Mouse (Mus musculus) heart, embryonic 10.5 days (tissue): ENCODE results near the gene Plxna4. TPM values are rescaled to one million over a fixed set of nuclear protein-coding genes. Genes with fewer than 3 reads are reported as not detected.

ENCODE experiments used
- DNase-seq: peaks from one replicate; pipeline ENCODE4 v3.0.0-alpha.2; 2017; ENCODE audit warnings: low spot score
- H3K27ac ChIP-seq: fragments of 300-500 bp; sonication (generic); 2 replicates; pipeline ENCODE4 v1.5.1; 2016; ENCODE audit warnings: mild to moderate bottlenecking
- H3K27me3 ChIP-seq: fragments of 300-500 bp; sonication (generic); 2 replicates; pipeline ENCODE4 v1.6.1; 2016; ENCODE audit warnings: mild to moderate bottlenecking; ENCODE audit not compliant: poor library complexity, insufficient read depth, severe bottlenecking
- H3K36me3 ChIP-seq: fragments of 300-500 bp; sonication (generic); 2 replicates; pipeline ENCODE4 v1.6.1; 2016; ENCODE audit warnings: mild to moderate bottlenecking, moderate library complexity
- H3K4me1 ChIP-seq: fragments of 300-500 bp; sonication (generic); 2 replicates; pipeline ENCODE4 v1.6.1; 2016; ENCODE audit warnings: mild to moderate bottlenecking
- H3K4me3 ChIP-seq: fragments of 300-500 bp; sonication (generic); 2 replicates; pipeline ENCODE4 v1.5.1; 2016; ENCODE audit warnings: mild to moderate bottlenecking, moderate library complexity
- H3K9me3 ChIP-seq: fragments of 300-500 bp; sonication (generic); 2 replicates; pipeline ENCODE4 v1.6.1; 2016; ENCODE audit warnings: mild to moderate bottlenecking, moderate library complexity
- WGBS: fragments of 180-500 bp; shearing (Covaris S2); methylation state at CpG from one replicate; pipeline ENCODE4 v1.1.7; 2016; 5-methylcytosine and 5-hydroxymethylcytosine counted together
- polyA plus RNA-seq: library from polyadenylated mRNA; unstranded; fragments of >200 nt; fragmentation: Nextera tagmentation; extraction: Ambion mirVana; gene quantifications from 2 replicates; pipeline ENCODE4 v1.2.1, GENCODE M21; 2016

Plxna4 gene
- polyA plus RNA-seq, 1 experiment from 2014 or later, result 7.8 TPM

GRCm38 (mm10) chr6:32495532-32495931 is 92.5 kb downstream of the Plxna4 start:
- WGBS, result 95% methylated on average over 2 of the region's 2 CpGs

GRCm38 (mm10) chr6:32493557-32493956 is 94.4 kb downstream of the Plxna4 start:
- peak overlapping the region; percentile 77 for H3K27ac ChIP-seq
- DNase-seq, result no peak
- no peaks in the 10 kb centered on the region for H3K27me3 ChIP-seq
- 21% methylated on average over 5 of the region's 5 CpGs for WGBS
- peaks cover 31% of the 10 kb centered on the region for H3K4me1 ChIP-seq
- H3K36me3 ChIP-seq, result peaks cover 9% of the 10 kb centered on the region; the same call in 1 of the 2 replicates
- H3K4me3 ChIP-seq, result peak overlapping the region; percentile 19
- no peaks in the 10 kb centered on the region for H3K9me3 ChIP-seq

More at GRCm38 (mm10) chr6:32495532-32495931, 92.5 kb downstream of the Plxna4 start:
- H3K27me3 ChIP-seq, result no peaks in the 10 kb centered on the region
- peaks cover 31% of the 10 kb centered on the region for H3K4me1 ChIP-seq
- H3K4me3 ChIP-seq, result no peak overlapping the region
- peaks cover 9% of the 10 kb centered on the region; the same call in 1 of the 2 replicates for H3K36me3 ChIP-seq
- no peak overlapping the region for H3K27ac ChIP-seq
- H3K9me3 ChIP-seq, result no peaks in the 10 kb centered on the region
- DNase-seq, result no peak

- 59% methylated on average over 3 of the region's 3 CpGs for WGBS
- H3K9me3 ChIP-seq, result no peaks in the 10 kb centered on the region
- H3K27me3 ChIP-seq, result no peaks in the 10 kb centered on the region
- peak overlapping the region; percentile 47; the same call in 1 of the 2 replicates for H3K27ac ChIP-seq
- peaks cover 44% of the 10 kb centered on the region for H3K4me1 ChIP-seq
- DNase-seq, result no peak
- H3K36me3 ChIP-seq, result 0 out of 2 replicates have a peak, but pooled peaks cover 1% of the 10 kb centered on the region
- no peak overlapping the region for H3K4me3 ChIP-seq
These were observed 100.9 kb downstream of the Plxna4 start for GRCm38 (mm10) chr6:32487121-32487520.

DNA sequence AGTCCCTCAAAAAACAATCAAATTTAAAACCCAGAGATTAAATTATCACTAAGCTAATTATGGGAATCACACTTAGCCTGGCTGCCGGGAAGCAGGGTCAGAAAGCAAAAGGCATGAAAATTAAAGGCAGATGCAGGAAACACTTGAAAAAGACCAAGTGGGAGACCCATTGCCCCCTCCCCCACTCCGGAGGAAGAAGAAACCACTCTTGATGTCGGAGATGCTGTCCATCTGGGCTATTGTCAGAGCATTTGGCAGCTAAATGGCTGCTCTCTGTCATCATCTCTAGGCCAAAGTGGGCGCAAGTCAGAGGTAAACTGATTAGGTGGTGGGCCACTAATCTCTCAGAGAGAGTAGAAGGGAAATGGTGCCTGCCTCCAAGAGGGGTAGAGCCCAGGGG is 105.5 kb downstream of the Plxna4 start:
- Histone ChIP-seq H3K4me1 (peaks cover 80% of the 10 kb centered on the region), H3K4me3 (no peak overlapping the region), H3K27ac (peak overlapping the region; percentile 63), H3K9me3 (no peaks in the 10 kb centered on the region), H3K27me3 (no peaks in the 10 kb centered on the region), H3K36me3 (no peaks in the 10 kb centered on the region)
- 22% methylated on average over 4 of the region's 4 CpGs for WGBS
- DNase-seq, result no peak

- DNase-seq, result no peak
- WGBS, result 56% methylated on average over 1 of the region's 1 CpGs
- no peaks in the 10 kb centered on the region for H3K27me3 ChIP-seq
- H3K36me3 ChIP-seq, result no peaks in the 10 kb centered on the region
- peak overlapping the region; percentile 89 for H3K27ac ChIP-seq
- no peak overlapping the region for H3K4me3 ChIP-seq
- H3K9me3 ChIP-seq, result no peaks in the 10 kb centered on the region
- H3K4me1 ChIP-seq, result peaks cover 87% of the 10 kb centered on the region
These were observed 107.3 kb downstream of the Plxna4 start for GRCm38 (mm10) chr6:32480741-32481140.

GRCm38 (mm10) chr6:32479765-32480164 is 108.2 kb downstream of the Plxna4 start:
- WGBS, result 57% methylated on average over 2 of the region's 2 CpGs
- DNase-seq, result no peak
- peaks cover 92% of the 10 kb centered on the region for H3K4me1 ChIP-seq

DNA sequence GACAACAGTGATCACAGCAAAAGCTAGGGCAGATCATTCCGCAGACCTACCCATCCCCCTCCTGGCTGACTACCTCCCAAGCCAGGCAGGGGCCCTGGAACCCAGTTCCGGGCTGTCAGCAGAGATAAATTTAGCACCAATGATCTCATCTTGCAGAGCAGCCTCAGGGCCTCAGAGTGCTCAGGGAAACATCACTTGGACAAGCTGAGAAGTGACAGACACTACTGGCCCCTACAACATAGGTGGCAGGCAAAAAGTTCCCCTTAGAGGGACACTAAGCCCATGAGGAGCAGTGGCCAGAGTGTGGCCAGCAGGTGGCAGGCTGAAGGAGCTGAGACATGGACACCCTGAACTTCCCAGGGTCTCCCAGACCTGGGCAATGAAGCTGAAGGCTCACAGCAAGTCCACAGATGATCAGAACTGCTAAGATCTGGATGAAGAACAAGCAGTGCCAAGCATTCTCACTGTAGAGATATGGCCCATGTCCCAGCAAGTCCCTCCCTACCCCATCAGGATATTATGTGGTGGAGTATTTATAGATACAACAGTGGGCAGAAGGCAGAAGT is 108.7 kb downstream of the Plxna4 start:
- Histone ChIP-seq H3K27ac (peak overlapping the region; percentile 89), H3K9me3 (no peaks in the 10 kb centered on the region), H3K27me3 (no peaks in the 10 kb centered on the region), H3K4me3 (peak overlapping the region; percentile 22), H3K4me1 (peaks cover 89% of the 10 kb centered on the region), H3K36me3 (no peaks in the 10 kb centered on the region)
- WGBS, result 2% methylated on average over 2 of the region's 2 CpGs
- DNase-seq, result peak; percentile 97

More at GRCm38 (mm10) chr6:32479765-32480164, 108.2 kb downstream of the Plxna4 start:
- Histone ChIP-seq H3K27ac (peak overlapping the region; percentile 89), H3K27me3 (no peaks in the 10 kb centered on the region), H3K9me3 (no peaks in the 10 kb centered on the region), H3K36me3 (no peaks in the 10 kb centered on the region), H3K4me3 (no peak overlapping the region)

GRCm38 (mm10) chr6:32475958-32476357 is 112.0 kb downstream of the Plxna4 start:
- Histone ChIP-seq H3K27ac (peak overlapping the region; percentile 60; the same call in 1 of the 2 replicates), H3K4me1 (peaks cover 75% of the 10 kb centered on the region), H3K36me3 (no peaks in the 10 kb centered on the region), H3K27me3 (no peaks in the 10 kb centered on the region), H3K4me3 (no peak overlapping the region), H3K9me3 (no peaks in the 10 kb centered on the region)
- WGBS, result 67% methylated on average over 4 of the region's 4 CpGs
- no peak for DNase-seq

DNA sequence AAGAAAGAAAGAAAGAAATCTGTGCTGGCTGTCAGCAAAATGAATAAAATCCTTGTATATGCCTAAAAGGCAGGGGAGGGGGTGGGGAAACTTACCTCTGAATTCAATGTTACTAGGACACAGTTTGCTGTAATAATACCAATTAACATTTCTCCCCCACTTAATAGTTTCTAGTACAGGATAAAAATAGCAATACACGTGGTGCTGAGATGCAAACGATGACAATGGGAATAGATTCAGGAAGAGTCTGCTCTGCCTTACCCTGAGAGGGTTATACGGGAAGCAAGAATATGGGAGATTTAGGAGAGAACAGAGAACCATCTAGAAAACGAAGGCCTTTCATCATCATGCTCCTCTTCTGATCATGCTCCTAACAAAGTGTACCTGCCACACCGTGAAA is 115.9 kb downstream of the Plxna4 start:
- Histone ChIP-seq H3K27ac (peak overlapping the region; percentile 47; the same call in 1 of the 2 replicates), H3K36me3 (no peaks in the 10 kb centered on the region), H3K9me3 (no peaks in the 10 kb centered on the region), H3K27me3 (no peaks in the 10 kb centered on the region), H3K4me1 (peaks cover 42% of the 10 kb centered on the region), H3K4me3 (no peak overlapping the region)
- no peak for DNase-seq
- 63% methylated on average over 5 of the region's 5 CpGs for WGBS

DNA sequence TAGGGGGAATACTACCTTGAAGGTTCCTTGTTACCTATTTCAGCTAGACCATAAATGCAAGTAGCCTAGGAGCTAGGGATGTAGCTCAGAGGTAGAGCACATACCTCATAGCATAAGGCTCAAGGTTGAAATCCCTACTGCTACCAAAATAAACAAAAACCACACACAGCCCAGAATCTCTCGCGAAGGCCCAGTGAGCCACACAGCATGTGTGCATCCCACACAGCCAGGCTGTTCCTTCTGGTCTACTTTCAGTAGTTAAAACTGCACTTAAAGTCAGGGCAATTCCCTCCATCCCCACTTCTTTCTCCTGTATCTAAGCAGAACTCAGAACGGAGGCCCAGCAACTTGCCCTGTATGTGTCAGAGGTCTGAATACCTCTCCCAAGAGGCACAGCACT is 116.4 kb downstream of the Plxna4 start:
- peaks cover 37% of the 10 kb centered on the region for H3K4me1 ChIP-seq
- H3K27me3 ChIP-seq, result no peaks in the 10 kb centered on the region
- DNase-seq, result no peak
- H3K9me3 ChIP-seq, result no peaks in the 10 kb centered on the region
- peak overlapping the region; percentile 47; the same call in 1 of the 2 replicates for H3K27ac ChIP-seq
- 53% methylated on average over 3 of the region's 3 CpGs for WGBS
- no peaks in the 10 kb centered on the region for H3K36me3 ChIP-seq
- H3K4me3 ChIP-seq, result no peak overlapping the region

- Histone ChIP-seq H3K4me3 (no peak overlapping the region), H3K27ac (no peak overlapping the region), H3K36me3 (no peaks in the 10 kb centered on the region), H3K27me3 (no peaks in the 10 kb centered on the region), H3K4me1 (peaks cover 38% of the 10 kb centered on the region), H3K9me3 (no peaks in the 10 kb centered on the region)
- 62% methylated on average over 5 of the region's 5 CpGs for WGBS
- no peak for DNase-seq
These were observed 118.8 kb downstream of the Plxna4 start for GRCm38 (mm10) chr6:32469196-32469595.

GRCm38 (mm10) chr6:32465129-32465528 is 122.9 kb downstream of the Plxna4 start:
- 44% methylated on average over 8 of the region's 8 CpGs for WGBS
- Histone ChIP-seq H3K9me3 (no peaks in the 10 kb centered on the region), H3K27ac (peak overlapping the region; percentile 60; the same call in 1 of the 2 replicates)

DNA sequence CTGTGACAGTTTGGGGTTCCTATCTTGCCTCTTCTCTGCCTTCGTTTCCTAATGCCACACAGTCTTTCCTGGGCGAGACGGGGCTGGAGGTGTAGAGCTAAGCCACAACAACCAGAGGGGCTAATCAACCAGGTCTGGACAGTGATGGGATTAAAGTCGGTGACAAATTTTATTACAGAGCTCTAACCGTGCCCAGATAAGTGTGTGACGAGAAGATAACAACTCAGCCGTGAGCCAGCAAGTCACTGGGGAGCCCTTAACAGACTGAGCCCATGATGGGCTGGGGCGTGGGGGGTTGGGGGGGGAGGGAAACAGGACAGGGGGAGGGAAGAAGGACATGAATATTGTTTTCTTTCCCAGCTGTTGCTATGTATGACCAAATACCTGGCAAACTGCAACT is 123.4 kb downstream of the Plxna4 start:
- DNase-seq, result no peak
- Histone ChIP-seq H3K36me3 (no peaks in the 10 kb centered on the region), H3K4me1 (peaks cover 43% of the 10 kb centered on the region), H3K27me3 (no peaks in the 10 kb centered on the region), H3K27ac (peak overlapping the region; percentile 60), H3K9me3 (no peaks in the 10 kb centered on the region), H3K4me3 (peak overlapping the region; percentile 24)
- 6% methylated on average over 8 of the region's 8 CpGs for WGBS

More at GRCm38 (mm10) chr6:32465129-32465528, 122.9 kb downstream of the Plxna4 start:
- peak overlapping the region; percentile 24; the same call in 1 of the 2 replicates for H3K4me3 ChIP-seq
- H3K4me1 ChIP-seq, result peaks cover 38% of the 10 kb centered on the region
- no peaks in the 10 kb centered on the region for H3K36me3 ChIP-seq
- no peak for DNase-seq
- H3K27me3 ChIP-seq, result no peaks in the 10 kb centered on the region
